Mouse (Mus musculus) ES-CJ7 (cell line): ENCODE results near the gene Nr6a1.

ENCODE experiments used
- DNase-seq: peaks from one replicate; pipeline ENCODE4 v3.0.0; 2011; ENCODE audit warnings: low read depth, low spot score

The Nr6a1 gene

DNA sequence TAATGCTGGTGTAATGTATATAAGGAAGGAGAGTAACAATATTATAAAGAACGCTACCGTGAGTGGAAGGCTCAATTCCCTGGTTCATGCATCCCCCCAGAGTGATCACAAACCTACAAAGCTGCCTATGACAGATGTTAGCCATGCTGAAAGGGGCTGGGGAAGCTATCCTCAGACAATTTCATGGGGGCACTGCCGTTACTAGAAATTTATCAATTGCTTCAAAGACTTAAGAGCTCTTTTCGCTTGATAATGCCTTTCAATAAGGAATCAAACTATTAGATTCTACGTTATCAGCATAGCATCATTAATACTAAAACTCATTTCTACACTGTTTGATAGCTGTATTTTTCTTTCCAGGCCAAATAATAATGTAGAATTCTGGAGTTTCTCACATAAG is 144.1 kb downstream of the Nr6a1 start:
- no peak for DNase-seq

DNA sequence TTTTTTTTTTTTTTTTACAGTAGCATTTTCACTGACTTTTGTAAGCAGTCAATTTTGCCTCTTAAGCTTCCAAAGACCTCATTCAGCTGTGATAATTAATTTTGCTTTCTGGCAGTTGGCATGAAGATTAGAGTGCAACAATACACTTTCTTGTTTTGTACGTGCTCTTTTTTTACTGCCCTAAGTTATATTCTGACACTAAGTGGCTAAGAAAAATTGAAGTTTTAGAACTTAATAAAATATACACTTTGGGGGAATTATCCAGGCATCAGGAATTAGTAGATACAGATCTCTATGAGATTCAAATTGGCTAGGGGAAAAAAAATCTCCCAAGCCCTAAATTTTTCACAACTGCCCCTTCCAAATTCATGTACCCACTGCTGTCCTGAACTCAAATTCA is 144.8 kb downstream of the Nr6a1 start:
- DNase-seq: no peak

DNA sequence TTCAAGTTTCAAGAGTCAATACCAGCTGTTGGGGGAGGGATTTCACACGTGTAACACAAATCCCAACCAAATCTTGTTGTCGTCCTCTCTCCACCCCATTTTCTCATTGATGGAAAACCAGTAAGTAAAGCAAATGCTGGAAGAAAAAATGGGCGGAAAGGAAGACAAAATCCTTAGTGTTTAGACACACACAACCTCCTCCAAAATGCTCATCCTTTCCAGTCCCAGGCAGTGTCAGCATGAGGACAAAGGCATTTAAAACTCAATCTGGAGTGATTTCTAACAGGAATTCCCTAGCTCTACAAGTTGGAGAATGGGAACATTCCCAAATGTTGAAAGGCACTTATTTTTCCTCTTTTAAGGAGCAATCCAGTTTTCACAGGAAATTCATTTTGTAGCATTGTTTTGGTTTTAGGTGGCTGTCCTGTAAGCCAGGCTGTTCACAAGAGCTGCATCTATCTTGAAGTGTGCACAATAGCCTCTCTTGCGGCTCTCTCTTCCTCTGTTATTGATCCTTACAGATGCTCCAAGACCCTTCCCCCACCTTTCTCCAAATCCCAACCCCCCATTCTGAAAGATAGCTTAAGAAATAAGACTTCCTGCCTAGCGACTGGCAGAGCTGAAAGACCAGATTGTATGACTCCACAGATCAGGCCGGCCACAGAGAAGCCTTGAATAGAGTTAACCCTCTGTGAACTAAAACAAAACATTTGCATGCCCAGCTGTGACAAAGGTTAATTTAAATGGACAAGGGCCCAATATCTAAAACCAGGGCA is 145.4 kb downstream of the Nr6a1 start:
- peak; percentile 20 for DNase-seq

DNA sequence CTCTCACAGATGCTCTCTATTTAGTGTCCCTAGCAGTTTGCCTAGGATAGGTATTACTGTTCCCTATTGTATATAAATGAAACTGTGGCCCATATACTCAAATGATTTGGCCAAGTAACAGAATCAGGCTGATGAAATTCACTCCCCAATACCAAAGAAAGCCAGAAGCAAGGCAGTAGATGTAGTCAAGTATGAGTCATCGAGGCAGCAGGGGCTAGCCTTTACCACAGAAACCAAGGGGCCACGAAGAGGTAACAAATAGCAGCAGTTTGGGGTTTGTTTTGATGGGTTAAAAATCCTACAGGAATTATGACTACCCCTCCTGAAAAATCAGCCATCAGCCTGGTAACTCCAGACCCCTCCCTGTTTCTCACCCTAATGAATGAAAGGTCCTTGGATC is 147.5 kb downstream of the Nr6a1 start:
- no peak for DNase-seq

DNA sequence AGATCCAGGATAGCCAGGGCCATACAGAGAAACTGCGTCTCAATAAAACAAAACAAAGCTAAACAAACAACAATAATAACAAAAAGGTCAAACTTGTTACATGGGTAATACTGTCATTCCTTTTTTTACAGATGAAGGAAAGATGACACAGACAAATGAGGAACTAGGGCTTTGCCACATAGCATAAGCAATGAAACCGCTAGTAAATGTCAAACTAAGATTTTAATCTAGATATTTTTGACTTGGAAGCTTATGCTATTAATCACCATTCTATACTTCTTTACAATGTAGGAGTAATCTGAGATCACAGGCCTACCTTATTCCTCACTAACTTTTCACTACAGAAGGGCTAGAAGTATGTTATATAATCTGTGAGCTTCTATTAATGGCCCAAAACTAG is 150.2 kb downstream of the Nr6a1 start:
- no peak for DNase-seq

DNA sequence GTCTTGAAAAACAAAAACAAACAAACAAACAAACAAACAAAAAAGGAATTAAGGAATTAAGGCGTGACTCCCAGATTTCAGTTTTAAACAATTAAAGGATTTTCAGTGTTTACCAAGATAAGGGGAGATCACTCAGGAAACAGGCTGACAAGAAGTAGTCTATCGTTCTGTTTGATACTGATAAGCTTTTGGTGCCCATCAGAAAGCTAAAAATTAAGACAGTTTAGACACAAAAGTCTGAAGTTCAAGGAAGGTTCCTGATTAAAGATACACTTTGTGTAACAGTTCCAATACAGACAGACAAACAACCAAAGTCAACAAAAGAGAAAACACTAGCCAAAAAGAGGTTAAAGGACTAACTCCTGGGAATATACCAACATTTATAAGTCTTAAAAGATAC is 152.6 kb downstream of the Nr6a1 start:
- DNase-seq: no peak

DNA sequence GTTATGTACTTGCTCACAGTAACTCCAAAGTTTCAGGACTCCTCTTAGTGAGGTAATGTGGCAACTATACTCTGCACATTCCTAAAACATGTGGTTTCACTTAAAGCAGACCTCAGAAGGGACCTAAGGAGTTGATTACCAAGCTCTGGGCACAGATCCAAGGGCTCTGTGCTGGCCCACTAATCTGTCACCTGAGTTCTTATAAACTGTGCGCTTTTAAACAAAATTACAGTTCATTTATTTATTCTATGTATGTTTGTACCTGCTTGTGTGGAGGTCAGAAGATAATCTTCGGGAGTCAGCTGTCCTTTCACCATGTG is 156.1 kb downstream of the Nr6a1 start:
- no peak for DNase-seq

DNA sequence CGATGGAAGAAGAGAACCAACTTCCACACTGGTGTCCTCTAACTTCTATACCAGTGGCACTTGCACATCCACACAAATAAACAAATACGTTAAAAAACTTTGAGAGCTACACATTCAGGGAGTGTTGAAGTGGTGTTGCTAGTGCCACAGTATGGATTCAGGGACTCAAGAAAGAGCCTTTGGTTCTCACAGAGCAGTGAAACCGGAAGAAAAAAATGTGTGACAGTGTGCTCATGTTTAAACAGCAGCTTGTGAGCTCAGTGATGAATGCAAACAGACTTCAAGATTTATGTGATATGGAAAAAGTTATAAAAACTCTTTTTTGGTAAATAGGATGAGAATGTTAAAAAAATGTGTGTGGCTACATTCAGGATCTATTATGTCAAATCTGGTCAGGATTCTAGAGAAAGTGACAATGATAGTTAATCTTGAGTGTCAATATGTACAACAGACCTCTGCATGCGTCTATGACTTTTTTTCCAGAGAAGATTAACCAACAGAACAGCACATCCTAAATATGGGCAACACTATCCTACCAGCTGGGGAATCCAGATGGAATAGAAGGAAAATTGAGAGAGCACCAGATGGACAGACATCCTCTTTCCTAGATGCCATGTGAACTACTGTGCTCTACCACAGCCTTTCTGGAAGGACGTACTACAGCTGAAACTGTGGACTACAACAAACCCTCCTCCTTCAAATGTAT is 156.6 kb downstream of the Nr6a1 start:
- no peak for DNase-seq

DNA sequence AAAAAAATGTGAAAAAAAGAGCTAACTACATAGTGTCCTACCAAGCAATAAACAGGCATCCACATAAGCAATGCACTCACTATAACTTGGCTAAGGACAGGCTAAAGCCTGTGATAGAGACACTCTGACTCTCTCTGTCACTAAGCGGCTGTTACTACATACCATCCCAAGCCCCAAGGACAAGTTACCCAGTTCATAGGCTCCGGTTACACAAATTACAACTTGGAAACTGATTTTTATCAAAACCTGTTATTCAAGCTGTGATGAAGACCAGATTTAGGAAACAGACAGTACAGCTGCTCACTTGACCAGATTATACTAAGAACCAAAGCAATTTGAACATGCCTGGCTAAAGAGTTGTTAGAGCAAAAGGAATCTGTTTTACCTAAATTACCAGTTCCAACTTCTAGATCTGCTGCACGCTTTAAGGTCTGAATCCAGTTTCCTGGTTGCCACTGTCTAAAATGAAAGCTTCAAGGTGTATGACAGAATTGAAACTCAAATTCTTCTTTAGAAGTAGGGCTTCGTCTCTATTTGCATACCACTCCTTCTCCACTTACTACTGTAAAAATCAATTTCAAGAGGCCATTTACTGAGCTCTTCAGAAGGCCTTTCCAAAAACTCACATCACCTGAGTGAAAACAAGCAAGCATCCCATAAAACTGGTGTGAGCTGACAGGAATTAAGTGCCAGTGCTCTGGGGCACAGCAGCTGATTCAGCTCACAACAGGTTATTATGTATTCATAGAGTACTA is 160.1 kb downstream of the Nr6a1 start:
- no peak for DNase-seq

DNA sequence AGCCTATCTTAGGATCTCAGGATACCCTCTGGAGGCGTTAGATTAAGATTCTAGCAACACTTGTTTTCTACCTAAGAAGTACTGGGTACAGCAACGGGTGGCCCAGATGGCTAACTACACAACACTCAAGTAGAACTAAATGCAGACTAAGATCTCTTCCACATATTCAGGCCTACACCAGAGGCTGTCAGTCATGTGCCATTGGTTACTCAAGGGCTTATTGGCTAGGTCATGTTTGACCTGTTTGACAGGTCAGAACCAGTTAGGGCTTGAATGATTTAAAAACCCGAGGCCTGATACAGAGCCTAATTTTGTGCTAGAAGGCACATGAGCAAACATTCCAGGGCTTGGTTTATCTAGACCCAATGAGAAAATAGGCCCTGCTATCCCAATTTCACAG is 187.6 kb downstream of the Nr6a1 start:
- DNase-seq: no peak

DNA sequence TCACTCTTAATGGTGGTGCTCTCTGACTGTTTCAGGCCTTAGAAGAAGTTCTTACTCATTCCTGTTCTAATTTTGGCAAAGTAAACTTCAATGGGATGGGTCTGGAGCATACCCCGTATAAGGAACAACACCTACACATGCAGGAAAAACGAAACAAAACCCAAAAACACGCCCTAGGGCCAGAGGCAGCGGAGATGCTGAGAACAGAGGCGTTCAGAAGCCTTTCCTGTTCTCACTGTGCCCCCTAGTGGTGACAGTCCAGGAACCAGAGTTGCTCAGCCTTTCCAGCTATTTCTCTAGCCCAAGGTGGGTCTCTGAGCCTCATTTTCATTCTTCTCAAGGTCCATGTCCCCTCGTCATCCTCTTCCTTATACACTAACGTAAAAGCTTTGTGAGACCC is 188.1 kb downstream of the Nr6a1 start:
- peak; percentile 76 for DNase-seq

DNA sequence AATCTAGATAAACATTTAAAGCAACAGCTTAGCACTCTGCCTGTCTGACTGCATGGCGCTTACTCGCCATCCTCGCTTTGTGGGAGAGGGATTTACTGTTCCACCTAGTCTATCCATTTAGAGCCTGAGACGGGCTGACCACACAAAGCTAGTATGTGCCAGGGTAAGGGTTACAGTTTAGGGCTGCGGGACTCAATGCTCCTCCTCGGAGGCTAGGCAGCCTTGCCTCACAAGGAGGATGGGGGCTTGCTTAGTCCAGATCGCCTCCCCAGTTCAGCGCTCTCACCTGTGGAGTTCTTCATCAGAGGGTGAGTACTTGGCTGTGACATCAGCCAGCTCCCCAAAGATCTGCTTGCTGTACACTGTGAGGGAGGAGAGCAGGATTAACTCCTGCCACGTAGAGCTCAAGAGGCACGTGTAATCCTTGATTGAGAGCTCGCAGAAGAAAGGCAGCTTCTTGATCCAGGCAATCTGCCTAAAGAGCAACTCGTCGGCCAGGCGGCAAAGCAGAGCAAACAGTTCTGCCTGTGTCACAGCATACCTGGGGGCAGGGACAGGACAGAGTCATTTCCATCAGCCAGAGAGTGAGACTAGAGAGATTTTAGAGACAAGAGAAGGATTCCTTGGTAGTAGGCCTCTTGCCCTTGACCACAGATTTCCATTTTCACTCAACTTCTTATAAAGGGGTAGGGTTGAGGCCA is 188.7 kb downstream of the Nr6a1 start:
- DNase-seq: no peak

DNA sequence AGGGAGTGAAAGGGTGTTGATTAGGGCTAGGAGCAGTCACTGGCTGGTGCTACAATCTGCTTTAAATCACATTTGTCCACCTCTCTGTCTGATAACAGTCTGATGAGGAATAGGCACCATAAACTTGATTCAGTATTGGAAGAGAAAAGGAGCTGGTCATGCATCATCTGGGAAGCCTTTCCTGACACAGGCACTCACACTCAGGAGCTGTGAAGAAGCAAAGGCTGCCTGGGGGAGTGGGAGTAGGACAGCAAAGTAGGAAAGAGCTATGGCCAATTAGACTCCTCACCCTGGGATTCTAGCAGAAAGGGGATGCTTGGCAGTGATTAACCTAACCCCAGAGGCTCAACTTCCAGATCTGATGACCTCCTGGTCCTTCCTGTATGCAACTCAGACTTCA is 191.7 kb downstream of the Nr6a1 start:
- no peak for DNase-seq

DNA sequence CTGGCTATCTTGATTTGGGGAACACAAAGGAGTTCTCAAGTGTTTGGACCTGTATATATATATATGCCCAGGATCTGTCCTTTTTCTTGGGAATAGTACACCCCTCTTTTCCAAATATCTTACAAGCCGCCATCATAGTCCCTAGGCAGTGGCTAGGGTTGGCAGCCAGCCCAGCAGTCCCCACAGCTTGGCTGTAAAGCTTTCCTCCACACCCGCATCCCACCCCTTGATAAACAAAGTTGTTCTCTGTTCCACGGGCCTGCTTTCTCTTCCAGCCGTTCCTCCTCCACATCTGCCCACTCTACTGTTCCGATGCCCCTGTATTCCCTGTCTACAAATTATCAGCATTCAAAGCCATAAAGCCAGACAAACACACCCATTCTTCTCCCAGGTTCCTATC is 192.8 kb downstream of the Nr6a1 start:
- DNase-seq: no peak

DNA sequence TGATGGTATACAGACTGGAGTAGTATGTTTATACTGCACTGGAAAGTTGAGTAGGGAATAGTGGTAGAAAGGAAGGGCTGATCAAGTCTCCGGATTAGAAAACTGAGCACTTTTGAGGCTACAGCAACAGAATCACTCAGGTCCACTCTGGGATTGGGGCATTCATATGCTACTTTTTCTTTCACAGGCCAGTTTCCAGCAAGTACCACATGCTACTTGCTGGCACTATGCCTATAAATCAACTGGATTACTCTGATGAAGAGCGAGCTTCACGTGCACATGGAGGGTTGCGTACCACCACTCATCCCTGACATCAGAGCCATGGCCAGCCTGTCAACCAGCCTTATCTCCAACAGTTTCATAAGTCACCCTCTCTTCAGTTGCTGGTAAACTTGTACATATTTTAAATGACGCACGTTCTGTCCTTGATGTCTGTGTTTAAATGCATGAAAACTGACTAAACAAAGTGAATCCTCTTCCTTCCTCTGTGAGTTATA is 197.1 kb downstream of the Nr6a1 start:
- DNase-seq: no peak

DNA sequence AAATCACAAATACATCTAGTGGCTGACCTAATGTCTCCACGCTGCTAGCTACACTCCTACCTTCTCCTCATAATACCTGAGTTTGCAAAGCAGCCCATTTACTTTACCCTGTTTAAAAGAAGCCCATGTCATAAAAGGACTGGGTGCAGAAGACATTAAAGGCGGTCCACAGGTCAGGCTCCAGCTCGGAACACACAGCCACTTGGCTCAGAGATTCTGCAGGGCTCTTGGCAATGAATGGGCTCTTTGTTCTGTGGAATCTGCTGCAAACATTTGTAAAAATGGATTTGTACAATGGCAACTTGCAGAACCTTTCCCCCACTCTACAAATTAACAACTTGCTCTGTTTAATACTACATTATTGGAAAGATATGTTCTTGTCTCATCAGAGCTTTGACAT is 202.1 kb downstream of the Nr6a1 start:
- no peak for DNase-seq

DNA sequence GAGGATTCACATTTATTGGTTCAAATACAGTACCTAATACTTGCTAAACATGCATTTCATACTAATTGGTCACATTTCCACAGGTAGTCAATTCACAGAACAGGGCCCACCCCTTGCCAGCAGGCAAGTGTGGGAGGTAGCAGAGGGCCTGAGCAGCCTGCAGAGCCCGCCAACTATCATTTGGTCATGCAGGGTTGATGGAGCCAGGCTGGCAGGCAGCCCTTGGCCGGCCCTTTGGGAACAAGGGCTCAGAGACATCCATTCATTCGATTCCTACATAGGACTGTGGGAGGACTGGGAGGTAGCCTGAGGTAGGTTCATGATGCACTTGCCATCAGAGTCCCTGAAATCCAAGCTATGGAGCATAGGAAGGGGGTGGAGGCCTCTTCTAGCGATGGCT is 204.1 kb downstream of the Nr6a1 start:
- no peak for DNase-seq

DNA sequence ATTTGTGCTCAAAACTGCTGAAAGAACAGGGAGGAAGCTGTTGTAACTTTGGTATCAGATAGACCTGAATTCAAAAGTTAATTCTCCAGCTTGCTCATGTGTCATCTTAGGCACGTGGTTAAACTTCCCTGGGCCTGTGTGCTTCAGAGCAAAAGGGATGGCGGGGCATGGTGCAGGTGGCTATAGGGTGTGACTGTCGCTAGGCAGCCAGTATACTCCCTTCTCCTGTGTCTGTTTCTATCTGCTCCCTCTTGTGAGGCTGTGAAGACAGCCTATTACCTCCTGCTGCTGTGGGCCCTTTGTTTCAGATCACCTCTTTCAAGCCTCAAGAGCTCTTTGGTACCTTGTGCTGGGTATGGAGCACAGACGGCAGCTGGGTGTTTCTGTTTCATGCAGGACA is 205.4 kb downstream of the Nr6a1 start:
- DNase-seq: peak; percentile 47

DNA sequence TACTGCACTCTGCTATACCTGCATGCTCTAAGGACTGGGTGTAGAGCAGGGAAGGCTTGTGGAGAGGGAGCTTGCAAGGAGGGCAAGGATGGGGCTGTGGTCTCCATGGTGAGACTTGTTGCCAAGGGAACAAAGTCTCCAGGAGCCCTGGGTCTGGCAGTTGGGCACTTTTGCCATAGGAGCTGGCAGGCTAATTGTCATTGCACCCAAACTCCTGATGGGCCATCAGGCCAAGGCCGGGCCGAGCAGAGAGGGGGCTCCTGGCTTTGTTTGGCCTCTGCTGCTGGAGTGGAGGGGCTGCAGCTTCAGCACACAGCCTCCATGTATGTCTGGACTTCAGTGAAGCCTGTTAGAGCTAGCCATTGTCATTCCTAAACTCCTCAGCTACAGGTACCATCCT is 206.8 kb downstream of the Nr6a1 start:
- no peak for DNase-seq

DNA sequence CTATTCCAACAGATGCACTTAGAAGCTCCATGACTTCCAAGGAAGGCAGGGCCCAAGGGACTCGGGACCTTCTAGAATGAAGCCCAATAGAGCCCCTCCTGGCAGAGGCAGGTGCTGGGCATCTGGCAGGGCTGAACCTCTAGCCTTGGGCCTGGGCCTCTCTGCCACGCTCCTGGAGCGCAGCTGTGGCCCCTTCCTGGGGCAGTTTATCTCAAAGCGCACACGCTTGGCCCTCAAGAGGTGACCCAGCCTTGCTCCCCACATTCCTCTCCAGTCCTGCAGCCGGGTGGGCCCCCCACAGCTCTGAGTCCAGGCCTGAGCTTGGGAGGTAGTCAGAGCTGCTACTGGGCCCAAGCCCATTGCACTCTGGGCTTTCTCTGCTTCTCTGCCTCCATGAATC is 208.1 kb downstream of the Nr6a1 start:
- DNase-seq: no peak

DNA sequence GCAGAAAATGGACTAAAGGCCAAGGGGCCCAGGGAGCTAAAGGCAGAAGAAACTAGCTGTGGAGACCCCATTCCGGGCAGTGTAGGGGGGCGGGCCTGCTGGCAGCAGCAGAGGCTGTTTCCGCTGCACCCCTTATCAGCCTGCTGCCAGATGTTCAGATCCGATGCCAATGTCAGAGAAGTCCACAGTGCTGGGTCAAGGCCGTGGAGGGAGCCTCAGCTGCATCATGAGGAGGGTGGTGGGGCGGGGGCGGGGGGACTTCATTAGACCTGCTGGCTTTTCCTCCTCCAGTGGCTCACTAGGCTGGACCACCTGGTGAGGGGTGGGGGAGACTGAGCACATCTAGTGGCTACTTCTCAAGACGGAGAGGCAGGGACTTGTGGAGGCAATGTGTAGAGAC is 208.8 kb downstream of the Nr6a1 start:
- no peak for DNase-seq

DNA sequence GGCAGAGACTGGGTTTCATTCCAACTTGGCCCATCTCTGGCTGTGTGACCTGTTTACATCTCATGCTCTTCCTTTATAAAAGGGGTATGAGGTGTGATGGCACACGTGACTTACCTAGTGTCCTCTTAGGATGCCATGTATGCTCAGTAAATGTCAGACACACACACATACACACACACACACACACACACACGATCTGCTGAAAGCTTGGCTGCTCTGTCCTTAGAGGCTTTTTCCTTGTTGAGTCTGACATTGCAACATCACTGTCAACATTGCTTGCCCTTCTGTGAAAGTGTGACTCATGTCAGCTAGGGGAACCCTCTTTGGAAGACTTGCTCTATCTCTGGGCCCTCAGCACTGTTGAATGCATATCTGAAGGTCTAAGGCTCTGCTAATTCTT is 210.1 kb downstream of the Nr6a1 start:
- DNase-seq: no peak
